Mouse (Mus musculus) lung, postnatal 0 days (tissue): ENCODE measurements at regions not wholly inside any gene's neighbourhood (a gene's known extent, or its start where the extent isn't known, plus 50 kb on each side); places are given as distances from the start of the nearest gene placed in this dataset.

Experiments used
- CTCF ChIP-seq: IDR thresholded peaks from 2 replicates; pipeline ENCODE4 v1.5.1; 2016; ENCODE audit warnings: antibody characterized with exemption, mild to moderate bottlenecking
- EP300 ChIP-seq: IDR thresholded peaks from 2 replicates; pipeline ENCODE4 v1.6.1; 2016; ENCODE audit warnings: antibody characterized with exemption, mild to moderate bottlenecking, control low read depth

DNA sequence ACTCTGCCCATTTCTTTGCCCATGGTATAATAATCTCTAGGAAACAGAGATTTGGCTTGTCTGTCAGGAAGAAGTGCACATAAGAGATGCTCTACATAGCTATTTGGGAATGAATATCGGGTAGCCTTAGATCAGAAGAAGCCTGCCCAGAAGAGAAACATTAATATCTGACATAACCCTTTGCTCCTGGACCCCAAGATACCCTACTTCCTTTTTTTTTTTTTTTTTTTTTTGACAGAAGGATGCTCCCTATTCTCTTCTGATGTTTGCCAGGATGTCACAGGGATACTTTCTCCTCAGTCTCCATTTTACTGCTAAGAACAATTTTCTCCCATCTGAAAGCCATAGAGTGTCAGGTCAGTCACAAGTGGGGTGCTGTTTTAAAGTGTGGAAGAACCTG lies 1341.4 kb upstream of the A1bg start:
- TF ChIP-seq CTCF (no peak), EP300 (no peak)
